Mouse (Mus musculus): Measurements from ENCODE around the gene Hist1h2ad. TPM values are rescaled to one million over a fixed set of nuclear protein-coding genes. Genes with fewer than 3 reads are reported as not detected.

Gene Hist1h2ad
- polyA plus RNA-seq (2012; rRNA removed), result 1.6 and 1.8 TPM in 2 replicates

GRCm38 (mm10) chr13:23573898-23574524 is at the start of gene Hist1h2ad, which contains the start of gene Hist1h2bf:
TSS of gene Hist1h2ad (plus strand) at chr13:23574381.
TSS of gene Hist1h2bf (minus strand) at chr13:23574196.

GRCm38 (mm10) chr13:23530901-23531875 is 43.0 kb upstream of the Hist1h2ad start, which contains the start of gene Hist1h4h:
TSS of gene Hist1h4h (plus strand) at chr13:23531050.

GRCm38 (mm10) chr13:23533560-23534367 is 40.4 kb upstream of the Hist1h2ad start, which contains the start of gene Hist1h2af:
TSS of gene Hist1h2af (plus strand) at chr13:23533906.

GRCm38 (mm10) chr13:23535137-23536075 is 38.8 kb upstream of the Hist1h2ad start, which contains the start of gene Hist1h3g:
TSS of gene Hist1h3g (plus strand) at chr13:23535422.

GRCm38 (mm10) chr13:23542999-23543607 is 31.1 kb upstream of the Hist1h2ad start, which contains the start of gene Hist1h2bh:
TSS of gene Hist1h2bh (minus strand) at chr13:23543392.

GRCm38 (mm10) chr13:23543965-23544786 is 30.0 kb upstream of the Hist1h2ad start, which contains the start of gene Hist1h3f:
TSS of gene Hist1h3f (plus strand) at chr13:23544052.

GRCm38 (mm10) chr13:23551146-23551834 is 22.9 kb upstream of the Hist1h2ad start, which contains the start of gene Hist1h4f:
TSS of gene Hist1h4f (minus strand) at chr13:23551648.

GRCm38 (mm10) chr13:23552962-23553361 is 21.2 kb upstream of the Hist1h2ad start, which contains the start of gene Hist1h1d:
TSS of gene Hist1h1d (plus strand) at chr13:23553262.

GRCm38 (mm10) chr13:23561883-23562659 is 12.1 kb upstream of the Hist1h2ad start, which contains the start of gene Hist1h3e:
TSS of gene Hist1h3e (minus strand) at chr13:23562369.

GRCm38 (mm10) chr13:23571022-23571503 is 3.1 kb upstream of the Hist1h2ad start, which contains the start of the genes Hist1h2ae and Hist1h2bg:
TSS of gene Hist1h2ae (minus strand) at chr13:23571220.
TSS of gene Hist1h2bg (plus strand) at chr13:23571396.

GRCm38 (mm10) chr13:23575271-23575851 is 1.2 kb downstream of the Hist1h2ad start, which contains the start of gene Hist1h3d:
TSS of gene Hist1h3d (plus strand) at chr13:23575763.

GRCm38 (mm10) chr13:23581408-23582218 is 7.4 kb downstream of the Hist1h2ad start, which contains the start of gene Hist1h4d:
TSS of gene Hist1h4d (plus strand) at chr13:23581598.

GRCm38 (mm10) chr13:23620733-23621531 is 46.8 kb downstream of the Hist1h2ad start, which contains the start of gene Hist1h2be:
TSS of gene Hist1h2be (minus strand) at chr13:23621124.

GRCm38 (mm10) chr13:23622175-23622671 is 48.0 kb downstream of the Hist1h2ad start, which contains the start of gene Hist1h1e:
TSS of gene Hist1h1e (minus strand) at chr13:23622558.

Measured in central nervous system, embryonic 18 days (tissue).